Mouse (Mus musculus) lung, embryonic 14.5 days (tissue): ENCODE results near the gene Atp6v1g1. TPM values are rescaled to one million over a fixed set of nuclear protein-coding genes. Genes with fewer than 3 reads are reported as not detected.

Experiments
- ATAC-seq: fragments of 200-750 bp; cut with Nextera tagmentation; 2 replicates; pipeline ENCODE4 v1.8.0; 2017; ENCODE audit warnings: mild to moderate bottlenecking, moderate TSS enrichment, moderate library complexity; ENCODE audit not compliant: insufficient read depth
- DNase-seq: peaks from one replicate; pipeline ENCODE4 v3.0.0-alpha.2; 2015
- H3K27ac ChIP-seq: fragments of 300-500 bp; sonication (generic); 2 replicates; pipeline ENCODE4 v1.5.1; 2014; ENCODE audit warnings: low read depth, mild to moderate bottlenecking, moderate library complexity
- H3K27me3 ChIP-seq: fragments of 300-500 bp; sonication (generic); 2 replicates; pipeline ENCODE4 v1.6.1; 2014; ENCODE audit warnings: low read length, control low read depth; ENCODE audit not compliant: insufficient read depth
- H3K36me3 ChIP-seq: fragments of 300-500 bp; sonication (generic); 2 replicates; pipeline ENCODE4 v1.6.1; 2014; ENCODE audit warnings: control low read depth; ENCODE audit not compliant: insufficient read depth
- H3K4me1 ChIP-seq: fragments of 300-500 bp; sonication (generic); 2 replicates; pipeline ENCODE4 v1.6.1; 2014; ENCODE audit warnings: antibody characterized with exemption, control low read depth; ENCODE audit not compliant: insufficient read depth
- H3K4me2 ChIP-seq: fragments of 300-500 bp; sonication (generic); 2 replicates; pipeline ENCODE4 v1.6.1; 2014; ENCODE audit warnings: mild to moderate bottlenecking
- H3K4me3 ChIP-seq: fragments of 300-500 bp; sonication (generic); 2 replicates; pipeline ENCODE4 v1.5.1; 2014; ENCODE audit warnings: low read depth, low read length
- H3K9ac ChIP-seq: fragments of 300-500 bp; sonication (generic); 2 replicates; pipeline ENCODE4 v1.6.1; 2014
- H3K9me3 ChIP-seq: fragments of 300-500 bp; sonication (generic); 2 replicates; pipeline ENCODE4 v1.6.1; 2016; ENCODE audit warnings: low read depth, low read length, control low read depth
- CTCF ChIP-seq: IDR thresholded peaks from 2 replicates; pipeline ENCODE4 v1.5.1; 2016; ENCODE audit warnings: antibody characterized with exemption, low read depth
- WGBS: fragments of 180-500 bp; shearing (Covaris S2); extraction: QIAGEN DNeasy Blood & Tissue Kit; methylation state at CpG from one replicate; pipeline ENCODE4 v1.1.7; 2014; 5-methylcytosine and 5-hydroxymethylcytosine counted together
- polyA plus RNA-seq: library from polyadenylated mRNA; unstranded; fragments of >200 nt; fragmentation: Nextera tagmentation; extraction: Ambion mirVana; gene quantifications from 2 replicates; pipeline ENCODE4 v1.2.1, GENCODE M21; 2014

Atp6v1g1 gene
- polyA plus RNA-seq, 1 experiment from 2014 or later = 228 TPM

DNA sequence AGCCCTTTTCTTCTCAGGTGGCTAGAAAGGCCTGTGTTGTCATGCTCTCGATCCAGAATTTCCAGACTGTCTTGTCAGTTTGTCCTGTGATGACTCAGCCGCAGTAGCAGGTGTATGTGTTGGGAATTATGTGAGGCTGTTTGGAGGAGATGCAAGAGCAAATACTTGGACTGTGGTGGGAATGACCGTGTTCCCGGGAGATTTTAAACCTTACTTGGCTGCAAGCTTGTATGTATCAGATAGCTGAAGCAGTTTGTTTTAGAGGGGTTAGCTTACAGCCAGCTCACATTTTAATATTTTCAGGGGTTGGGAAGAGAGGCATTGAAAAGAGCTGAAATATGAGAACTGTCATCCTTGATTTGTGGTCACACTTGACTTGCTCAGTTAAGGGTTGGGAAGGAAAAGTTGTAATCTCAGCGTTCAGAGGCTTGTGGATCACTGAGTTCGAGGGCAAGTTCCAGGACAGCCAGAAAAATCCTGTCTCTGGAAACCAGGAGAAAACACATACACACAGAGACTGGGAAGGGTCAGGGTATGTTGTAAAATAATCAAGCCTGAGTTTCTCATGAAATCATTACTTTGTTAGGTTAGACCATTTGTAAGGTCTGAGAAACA lies 2.0 kb downstream of the Atp6v1g1 start:
- Histone ChIP-seq H3K36me3 (peaks cover 34% of the 10 kb centered on the region), H3K4me2 (peak overlapping the region; percentile 88), H3K9ac (no peak overlapping the region), H3K27ac (no peak overlapping the region), H3K27me3 (no peaks in the 10 kb centered on the region), H3K9me3 (no peaks in the 10 kb centered on the region), H3K4me3 (no peak overlapping the region), H3K4me1 (peaks cover 13% of the 10 kb centered on the region)
- DNase-seq = no peak
- TF ChIP-seq CTCF = no peak
- ATAC-seq = no peak
- 65% methylated on average over 6 of the region's 6 CpGs for WGBS

DNA sequence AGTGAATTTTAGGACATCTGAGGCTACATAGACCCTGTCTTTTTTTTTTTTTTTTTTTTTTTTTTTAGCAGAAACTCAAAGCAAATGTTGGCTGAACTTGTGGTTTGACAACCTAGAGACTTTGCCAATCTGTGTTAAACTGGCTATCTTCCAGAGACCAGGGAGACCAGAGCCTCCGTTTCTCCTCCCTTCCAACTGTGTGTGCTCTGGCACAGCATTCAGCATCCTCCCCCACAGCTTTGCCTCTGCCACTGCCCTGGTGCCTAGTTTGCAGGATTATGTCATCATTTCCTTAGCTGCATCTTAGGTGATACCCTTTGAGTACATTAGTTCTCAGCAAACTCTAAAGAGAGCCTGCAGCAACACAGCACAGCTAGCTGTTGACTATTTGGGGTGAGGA lies 3.2 kb downstream of the Atp6v1g1 start:
- no peak for DNase-seq
- no peak for TF ChIP-seq CTCF
- Histone ChIP-seq H3K4me3 (no peak overlapping the region), H3K4me2 (no peak overlapping the region), H3K4me1 (peaks cover 13% of the 10 kb centered on the region), H3K9me3 (no peaks in the 10 kb centered on the region), H3K27ac (no peak overlapping the region), H3K36me3 (peaks cover 47% of the 10 kb centered on the region), H3K27me3 (no peaks in the 10 kb centered on the region), H3K9ac (no peak overlapping the region)
- no peak for ATAC-seq
- 52% methylated on average over 1 of the region's 1 CpGs for WGBS

DNA sequence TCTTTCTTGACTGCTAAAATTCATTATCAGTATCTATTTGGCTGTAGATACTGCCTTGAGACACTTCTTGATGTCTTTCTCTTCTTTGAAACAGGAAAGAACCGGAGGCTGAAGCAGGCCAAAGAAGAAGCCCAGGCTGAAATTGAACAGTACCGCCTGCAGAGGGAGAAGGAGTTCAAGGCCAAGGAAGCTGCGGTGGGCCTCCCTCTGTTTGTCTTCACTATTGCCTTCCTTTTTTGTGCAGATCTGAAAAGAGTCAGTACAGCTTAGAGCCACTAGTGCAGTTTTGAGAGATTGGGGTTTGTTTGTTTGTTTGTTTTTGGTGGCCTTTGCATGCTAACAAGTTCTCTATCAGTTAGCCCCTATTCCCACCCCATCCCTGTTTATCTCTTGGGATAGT lies 3.9 kb downstream of the Atp6v1g1 start:
- no peak overlapping the region for H3K4me2 ChIP-seq
- DNase-seq (no peak), ATAC-seq (no peak)
- no peaks in the 10 kb centered on the region for H3K27me3 ChIP-seq
- H3K36me3 ChIP-seq = peaks cover 50% of the 10 kb centered on the region
- H3K9me3 ChIP-seq = no peaks in the 10 kb centered on the region
- no peak overlapping the region for H3K9ac ChIP-seq
- peaks cover 13% of the 10 kb centered on the region for H3K4me1 ChIP-seq
- no peak overlapping the region for H3K4me3 ChIP-seq
- WGBS = 84% methylated on average over 3 of the region's 3 CpGs
- no peak overlapping the region for H3K27ac ChIP-seq
- no peak for TF ChIP-seq CTCF

DNA sequence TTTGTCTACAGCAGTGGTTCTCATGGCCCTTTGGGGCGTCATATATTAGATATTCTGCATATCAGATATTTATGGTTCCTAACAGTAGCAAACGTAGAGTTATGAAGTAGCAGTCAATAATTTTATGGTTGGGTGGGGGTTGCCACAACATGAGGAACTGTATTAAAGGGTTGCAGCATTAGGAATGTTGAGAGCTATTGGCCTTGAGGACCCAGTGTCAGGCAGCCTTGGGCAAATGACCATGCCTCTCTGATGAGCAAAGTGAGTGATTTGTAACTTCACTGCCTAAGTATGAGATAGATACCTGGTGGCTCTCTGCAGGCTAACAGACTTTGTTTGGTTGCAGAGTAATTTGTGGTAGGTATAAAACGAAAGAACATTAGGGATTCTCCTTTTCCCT lies 6.3 kb downstream of the Atp6v1g1 start:
- Histone ChIP-seq H3K9me3 (no peaks in the 10 kb centered on the region), H3K27ac (no peak overlapping the region), H3K9ac (no peak overlapping the region), H3K27me3 (no peaks in the 10 kb centered on the region), H3K4me2 (no peak overlapping the region), H3K4me1 (peaks cover 8% of the 10 kb centered on the region), H3K4me3 (no peak overlapping the region), H3K36me3 (peaks cover 54% of the 10 kb centered on the region)
- ATAC-seq (no peak), DNase-seq (no peak)
- no peak for TF ChIP-seq CTCF
- 91% methylated on average over 3 of the region's 3 CpGs for WGBS

DNA sequence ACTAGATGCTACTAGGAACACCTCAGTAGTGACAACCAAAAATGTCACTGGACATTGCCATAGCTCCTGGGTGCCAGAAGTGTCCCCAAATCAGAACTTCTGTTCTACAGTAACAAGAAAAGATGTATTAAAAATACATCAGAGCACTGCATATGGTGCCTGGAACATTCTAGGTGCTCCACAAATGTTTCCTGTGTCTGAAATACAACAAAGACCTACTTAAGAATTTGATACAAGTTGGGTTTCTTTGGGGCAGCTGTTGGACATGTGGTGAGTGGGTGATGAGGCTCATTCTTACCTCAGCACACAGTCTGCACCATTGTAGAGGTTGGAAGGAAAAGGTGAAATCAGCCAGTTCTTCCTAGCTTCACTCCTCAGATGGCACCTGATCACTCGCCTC lies 8.3 kb downstream of the Atp6v1g1 start:
- Histone ChIP-seq H3K9me3 (no peaks in the 10 kb centered on the region), H3K4me1 (peaks cover 8% of the 10 kb centered on the region; the same call in 1 of the 2 replicates), H3K4me2 (no peak overlapping the region), H3K36me3 (peaks cover 51% of the 10 kb centered on the region), H3K27me3 (no peaks in the 10 kb centered on the region), H3K27ac (no peak overlapping the region), H3K9ac (no peak overlapping the region), H3K4me3 (no peak overlapping the region)
- ATAC-seq (no peak), DNase-seq (no peak)
- TF ChIP-seq CTCF = no peak
- WGBS = 96% methylated on average over 1 of the region's 1 CpGs

DNA sequence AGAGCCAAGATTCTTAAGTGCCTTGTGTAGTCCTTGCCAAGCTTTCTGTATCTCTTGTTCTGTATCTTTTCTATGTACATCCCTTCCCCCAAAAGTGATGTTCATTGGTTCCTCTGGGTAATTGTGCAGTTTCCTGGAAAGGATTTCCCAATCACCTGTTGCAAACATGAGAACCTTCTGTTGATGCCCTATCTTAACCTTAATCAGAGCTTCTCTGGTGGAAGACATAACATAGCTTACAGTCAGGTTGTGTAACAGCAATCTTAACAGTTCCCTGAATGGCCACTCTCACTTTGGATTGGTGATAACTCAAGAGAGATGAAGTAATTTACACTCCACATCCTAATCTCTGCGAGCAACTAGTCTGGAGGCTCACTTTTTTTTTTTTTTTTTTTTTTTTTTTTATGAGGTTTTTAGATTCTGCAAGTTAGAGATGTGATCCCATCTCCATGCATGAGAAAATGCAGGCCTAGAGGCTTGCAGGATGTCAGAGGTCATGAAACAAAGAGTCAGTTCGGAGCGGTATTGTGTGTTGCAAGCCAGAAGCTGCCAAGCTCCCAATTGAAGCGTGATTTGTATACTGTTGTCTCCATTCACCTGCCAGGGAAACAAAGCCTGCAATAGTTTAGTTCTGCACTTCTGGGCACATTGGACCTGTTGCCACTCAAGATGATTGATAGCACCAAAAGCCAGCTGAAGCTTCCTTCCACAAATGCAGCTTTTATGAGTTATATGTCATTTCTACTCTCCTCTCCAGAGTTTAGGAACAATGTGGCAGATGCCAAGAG lies 9.4 kb downstream of the Atp6v1g1 start:
- no peaks in the 10 kb centered on the region for H3K27me3 ChIP-seq
- ATAC-seq = no peak
- peaks cover 39% of the 10 kb centered on the region for H3K36me3 ChIP-seq
- WGBS = 57% methylated on average over 4 of the region's 4 CpGs
- TF ChIP-seq CTCF = no peak
- H3K9ac ChIP-seq = no peak overlapping the region
- no peaks in the 10 kb centered on the region for H3K9me3 ChIP-seq
- peak; percentile 11 for DNase-seq
- no peak overlapping the region for H3K27ac ChIP-seq
- peaks cover 11% of the 10 kb centered on the region; the same call in 1 of the 2 replicates for H3K4me1 ChIP-seq
- no peak overlapping the region for H3K4me3 ChIP-seq
- no peak overlapping the region for H3K4me2 ChIP-seq

DNA sequence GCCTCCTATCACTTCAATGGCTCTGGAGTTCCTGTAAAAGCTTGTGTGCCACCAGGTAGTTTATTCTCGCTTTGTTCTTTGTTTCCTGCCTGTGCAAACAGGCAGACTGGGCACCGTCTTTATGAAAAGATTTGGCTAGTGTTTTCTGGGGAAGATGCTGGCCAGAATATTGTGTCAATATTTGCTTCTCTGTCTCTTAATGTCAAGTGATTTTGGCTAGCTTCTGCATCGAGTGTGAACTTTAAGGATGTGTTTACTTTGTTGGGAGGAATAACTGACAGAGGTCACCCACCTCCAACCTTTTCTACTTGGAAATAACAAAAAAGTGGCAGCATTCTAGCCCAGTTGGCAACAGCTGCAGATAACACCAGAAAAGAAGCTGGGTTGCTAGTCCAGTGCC lies 10.0 kb downstream of the Atp6v1g1 start:
- TF ChIP-seq CTCF = no peak

More for the DNA sequence above, 10.0 kb downstream of the Atp6v1g1 start:
- no peak overlapping the region for H3K9ac ChIP-seq
- DNase-seq (no peak), ATAC-seq (no peak)
- peaks cover 11% of the 10 kb centered on the region; the same call in 1 of the 2 replicates for H3K4me1 ChIP-seq
- H3K27ac ChIP-seq = no peak overlapping the region
- no peaks in the 10 kb centered on the region for H3K9me3 ChIP-seq
- WGBS = 27% methylated on average over 3 of the region's 3 CpGs
- no peak overlapping the region for H3K4me2 ChIP-seq
- no peaks in the 10 kb centered on the region for H3K27me3 ChIP-seq
- peaks cover 33% of the 10 kb centered on the region for H3K36me3 ChIP-seq
- H3K4me3 ChIP-seq = no peak overlapping the region
